9 mouse cellular contexts compared by ENCODE assay signal in the genomic region with DNA sequence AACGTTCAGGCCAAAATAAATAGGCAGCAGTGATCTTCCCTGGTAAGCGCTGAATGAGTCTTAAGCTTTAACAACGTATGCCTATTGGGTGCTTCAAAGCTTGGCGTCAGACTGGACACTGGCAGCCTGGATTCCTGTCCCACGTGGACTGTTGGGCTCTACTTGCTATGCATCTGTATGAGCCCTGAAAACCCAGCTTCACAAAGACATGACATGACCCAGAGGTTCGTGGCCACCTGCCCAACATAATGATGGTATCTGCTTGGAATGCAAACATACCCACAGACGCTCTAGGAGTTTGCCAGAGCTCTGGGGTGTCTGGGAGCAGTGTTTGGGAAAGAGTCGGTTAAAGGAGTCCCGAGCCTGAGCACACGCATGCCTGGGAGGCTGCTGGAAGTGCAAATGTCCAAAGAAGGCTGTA. TPM values are rescaled to one million over a fixed set of nuclear protein-coding genes. Genes with fewer than 3 reads are reported as not detected.
DNase-seq lines count a peak whose midpoint lies in the region; ATAC-seq and TF ChIP-seq lines count a peak whose summit lies in the region.
"Had no signal": no experiment of that assay in that cellular context is flagged by ENCODE, and none has a peak within 500 bp of the region (broad histone marks: within the 10 kb centered on the region; RNA-seq: fewer than 3 reads in every experiment).

No protein-coding gene starts in this region.

- TF ChIP-seq POLR2A in liver, adult 2 months (IDR thresholded peaks at IDR 0.05; ENCODE audit: extremely low read depth, insufficient read depth, low read length) = no peak
- TF ChIP-seq POLR2A in embryonic fibroblast, embryonic 13.5 days (IDR thresholded peaks at IDR 0.05; ENCODE audit: low read depth, low read length) = no peak

- H3K27me3 ChIP-seq in liver, adult 2 months (ENCODE audit: control insufficient read depth, insufficient read depth, low read length) = no peaks in the 10 kb centered on the region; the same call in 1 of the 2 replicates
- H3K27me3 ChIP-seq in liver, embryonic 11.5 days (replicated peaks; ENCODE audit: control insufficient read depth, insufficient read depth, low read length) = no peaks in the 10 kb centered on the region
- H3K27me3 ChIP-seq: limb, embryonic 12.5 days had no signal

- peak; percentile 89 for DNase-seq in liver, adult 2 months (ENCODE audit: extremely low read depth, low read depth, low spot score)
- DNase-seq in liver, embryonic 11.5 days (ENCODE audit: low spot score) = no peak
- DNase-seq in heart, postnatal 10 days = peak; percentile 83 to 85
- DNase-seq in layer of hippocampus, adult 8-10 months (ENCODE audit: low spot score in 2 of 2) = no peak
- no peak for DNase-seq in spleen, postnatal 4 days (ENCODE audit: low spot score in 2 of 2)
- no peak for DNase-seq in embryo, embryonic 10 days (ENCODE audit: low spot score)

- intact Hi-C loops in heart, postnatal 10 days (cut with DNase I) = no loop called here

- 9% methylated on average over 10 of the region's 10 CpGs for WGBS in liver, adult 2 months
- 65% methylated on average over 10 of the region's 10 CpGs for WGBS in liver, embryonic 11.5 days
- 69% methylated on average over 10 of the region's 10 CpGs for WGBS in macrophage (ENCODE audit: missing documents)

- H3K4me3 ChIP-seq in liver, adult 2 months (ENCODE audit: insufficient read depth, low read depth, low read length) = no peak overlapping the region
- no peak overlapping the region for H3K4me3 ChIP-seq in liver, embryonic 11.5 days (ENCODE audit: low read depth, low read length)
- H3K4me3 ChIP-seq in embryonic fibroblast, embryonic 13.5 days (ENCODE audit: insufficient read depth, low read length) = no peak overlapping the region
- no peak overlapping the region for H3K4me3 ChIP-seq in macrophage (ENCODE audit: inconsistent target)
- H3K4me3 ChIP-seq: limb, embryonic 12.5 days had no signal

- no peaks in the 10 kb centered on the region for H3K36me3 ChIP-seq in liver, adult 2 months (ENCODE audit: control insufficient read depth, insufficient read depth, low read length)
- no peaks in the 10 kb centered on the region for H3K36me3 ChIP-seq in liver, embryonic 11.5 days (ENCODE audit: control insufficient read depth, insufficient read depth, low read length)
- no peaks in the 10 kb centered on the region for H3K36me3 ChIP-seq in macrophage (ENCODE audit: inconsistent target)

- H3K79me2 ChIP-seq in liver, adult 2 months (ENCODE audit: control insufficient read depth, insufficient read depth, low read length) = peaks cover 12% of the 10 kb centered on the region; the same call in 1 of the 2 replicates
- H3K79me2 ChIP-seq in macrophage (ENCODE audit: inconsistent target) = peaks cover 93% of the 10 kb centered on the region

- H3K4me1 ChIP-seq in liver, adult 2 months (ENCODE audit: control insufficient read depth, insufficient read depth, low read length) = peaks cover 41% of the 10 kb centered on the region
- H3K4me1 ChIP-seq in liver, embryonic 11.5 days (replicated peaks; ENCODE audit: control insufficient read depth, insufficient read depth, low read length) = peaks cover 41% of the 10 kb centered on the region
- peaks cover 25% of the 10 kb centered on the region for H3K4me1 ChIP-seq in embryonic fibroblast, embryonic 13.5 days (ENCODE audit: control insufficient read depth, insufficient read depth, low read length)

- ATAC-seq in liver, embryonic 11.5 days (replicated peaks; ENCODE audit: low FRiP score) = no peak

- no peak overlapping the region for H3K4me2 ChIP-seq in liver, embryonic 11.5 days
- H3K4me2 ChIP-seq: limb, embryonic 12.5 days had no signal

- no peak for TF ChIP-seq CTCF in liver, adult 2 months (IDR thresholded peaks at IDR 0.05; ENCODE audit: low read depth, low read length)
- no peak for TF ChIP-seq CTCF in embryonic fibroblast, embryonic 13.5 days (IDR thresholded peaks at IDR 0.05; ENCODE audit: borderline replicate concordance, insufficient read depth, low read length)

- H3K9ac ChIP-seq in liver, adult 2 months (ENCODE audit: low read depth, low read length) = no peak overlapping the region
- no peak overlapping the region for H3K9ac ChIP-seq in liver, embryonic 11.5 days (ENCODE audit: low read depth, low read length)
- H3K9ac ChIP-seq: limb, embryonic 12.5 days had no signal

- H3K9me3 ChIP-seq in liver, embryonic 11.5 days (ENCODE audit: control insufficient read depth, low read length) = no peaks in the 10 kb centered on the region

- H3K27ac ChIP-seq in liver, adult 2 months (replicated peaks; ENCODE audit: insufficient read depth, low read depth, low read length) = no peak overlapping the region
- no peak overlapping the region for H3K27ac ChIP-seq in liver, embryonic 11.5 days (ENCODE audit: low read depth, low read length)
- peak overlapping the region; percentile 38; the same call in 1 of the 2 replicates for H3K27ac ChIP-seq in embryonic fibroblast, embryonic 13.5 days (ENCODE audit: insufficient read depth, low read length)
- peak overlapping the region; percentile 10; the same call in 1 of the 2 replicates for H3K27ac ChIP-seq in macrophage
- H3K27ac ChIP-seq: limb, embryonic 12.5 days had no signal

RNA-seq across cellular contexts. Expression of a gene that starts 22.8 kb away (rescaled TPM):
- total RNA-seq in liver, adult 2 months (2014; rRNA removed) = 11.2 and 13.8 TPM in 2 replicates
- polyA plus RNA-seq in liver, adult 2 months (2012; rRNA removed) = 12.1 and 17.0 TPM in 2 replicates
- polyA plus RNA-seq in liver, embryonic 11.5 days (2014; fragmentation: Nextera tagmentation; extraction: Ambion mirVana) = 8.4 and 10.0 TPM in 2 replicates
- polyA plus RNA-seq in embryonic fibroblast, embryonic 13.5 days (2011; ENCODE audit: insufficient read length, low read depth, missing spikeins) = 33.1 and 33.7 TPM in 2 replicates
- 100 to 1,000 TPM; 136 to 143 TPM for total RNA-seq in heart, postnatal 10 days (2021)
- 1 to 10 TPM in 21 of 26 experiments, under 1 TPM in 5; 0.66 to 8.2 (median 4.0) TPM for total RNA-seq in macrophage (2018; cell fraction: chromatin; rRNA removed)
- 10 to 100 TPM; 10.2 to 26.2 (median 15.4) TPM for total RNA-seq in macrophage (2018; cell fraction: cytosol; rRNA removed)
- total RNA-seq in macrophage (2018; cell fraction: nucleus; rRNA removed) = 10 to 100 TPM in 11 of 26 experiments, 1 to 10 TPM in 15; 4.6 to 20.1 (median 9.1) TPM
- polyA plus RNA-seq in macrophage (2018) = 16.9 to 25.1 TPM (median 21.7 TPM) in 3 replicates
- 10 to 100 TPM; 56.4 to 58.7 (median 58.4) TPM for total RNA-seq in layer of hippocampus, adult 8-10 months (2022)

RNA-seq across cellular contexts. Expression of a gene that starts 28.7 kb away (rescaled TPM):
- total RNA-seq in liver, adult 2 months (2014; rRNA removed) = 5.4 and 6.3 TPM in 2 replicates
- 4.4 and 4.8 TPM in 2 replicates for polyA plus RNA-seq in liver, adult 2 months (2012; rRNA removed)
- 11.5 and 13.2 TPM in 2 replicates for polyA plus RNA-seq in liver, embryonic 11.5 days (2014; fragmentation: Nextera tagmentation; extraction: Ambion mirVana)
- polyA plus RNA-seq in embryonic fibroblast, embryonic 13.5 days (2011; ENCODE audit: insufficient read length, low read depth, missing spikeins) = 18.5 and 19.1 TPM in 2 replicates
- total RNA-seq in heart, postnatal 10 days (2021) = 10 to 100 TPM; 16.0 to 18.9 TPM
- total RNA-seq in macrophage (2018; cell fraction: chromatin; rRNA removed) = 10 to 100 TPM in 25 of 26 experiments, 1 to 10 TPM in 1; 9.3 to 47.1 (median 27.5) TPM
- 10 to 100 TPM; 11.4 to 19.2 (median 15.5) TPM for total RNA-seq in macrophage (2018; cell fraction: cytosol; rRNA removed)
- total RNA-seq in macrophage (2018; cell fraction: nucleus; rRNA removed) = 10 to 100 TPM; 13.0 to 38.1 (median 27.0) TPM
- polyA plus RNA-seq in macrophage (2018) = 11.4 to 15.2 TPM (median 12.6 TPM) in 3 replicates
- 10 to 100 TPM; 13.2 to 16.5 (median 15.3) TPM for total RNA-seq in layer of hippocampus, adult 8-10 months (2022)

RNA-seq across cellular contexts. Expression of a gene that starts 28.9 kb away (rescaled TPM):
- total RNA-seq in liver, adult 2 months (2014; rRNA removed) = 7.0 and 8.3 TPM in 2 replicates
- polyA plus RNA-seq in liver, adult 2 months (2012; rRNA removed) = 4.3 and 4.7 TPM in 2 replicates
- 9.1 and 9.7 TPM in 2 replicates for polyA plus RNA-seq in liver, embryonic 11.5 days (2014; fragmentation: Nextera tagmentation; extraction: Ambion mirVana)
- polyA plus RNA-seq in embryonic fibroblast, embryonic 13.5 days (2011; ENCODE audit: insufficient read length, low read depth, missing spikeins) = 15.7 and 18.1 TPM in 2 replicates
- 10 to 100 TPM; 19.5 to 20.5 TPM for total RNA-seq in heart, postnatal 10 days (2021)
- total RNA-seq in macrophage (2018; cell fraction: chromatin; rRNA removed) = 10 to 100 TPM in 17 of 26 experiments, 1 to 10 TPM in 9; 1.6 to 28.9 (median 11.0) TPM
- 10 to 100 TPM; 10.7 to 27.2 (median 17.8) TPM for total RNA-seq in macrophage (2018; cell fraction: cytosol; rRNA removed)
- total RNA-seq in macrophage (2018; cell fraction: nucleus; rRNA removed) = 10 to 100 TPM in 24 of 26 experiments, 1 to 10 TPM in 2; 8.6 to 32.9 (median 17.3) TPM
- 8.3 to 14.5 TPM (median 12.6 TPM) in 3 replicates for polyA plus RNA-seq in macrophage (2018)
- total RNA-seq in layer of hippocampus, adult 8-10 months (2022) = 10 to 100 TPM; 33.0 to 34.5 (median 33.3) TPM

Comparison
In these comparisons a context has a peak if more than half of its experiments do, and no peak if none do; other contexts are left out.
1. DNase-seq: peak in liver, adult 2 months (single experiment) and heart, postnatal 10 days (2 of 2); none in liver, embryonic 11.5 days (single experiment), layer of hippocampus, adult 8-10 months (0 of 2), spleen, postnatal 4 days (0 of 2) and embryo, embryonic 10 days (single experiment).
2. H3K27ac ChIP-seq: peak in embryonic fibroblast, embryonic 13.5 days (single experiment) and macrophage (single experiment); none in liver, adult 2 months (single experiment) and liver, embryonic 11.5 days (single experiment).